Mouse (Mus musculus): Measurements from ENCODE around the gene Lhfp.

- no peak for TF ChIP-seq CTCF (IDR thresholded peaks at IDR 0.05; ENCODE audit: control insufficient read depth, insufficient read depth, insufficient replicate concordance, low read depth, low read length)
- TF ChIP-seq POLR2A (IDR thresholded peaks at IDR 0.05; ENCODE audit: control insufficient read depth, low read depth, low read length): no peak
Measured at GRCm38 (mm10) chr3:53230562-53230961, 189.2 kb downstream of the Lhfp start.

All from testis, adult 2 months (tissue).